Mouse (Mus musculus): ENCODE measurements around the gene Krtap1-4. TPM values are rescaled to one million over a fixed set of nuclear protein-coding genes. Genes with fewer than 3 reads are reported as not detected.
"Not testable (repeated sequence)": the region's sequence is repeated elsewhere in the genome, so short reads cannot be mapped to it uniquely, and the experiment has no call there.

Krtap1-4 gene
- polyA plus RNA-seq (2012; rRNA removed) (not detected in 2 replicates), polyA plus RNA-seq (2014; fragmentation: Nextera tagmentation; extraction: Ambion mirVana) (not detected in 2 replicates)

DNA sequence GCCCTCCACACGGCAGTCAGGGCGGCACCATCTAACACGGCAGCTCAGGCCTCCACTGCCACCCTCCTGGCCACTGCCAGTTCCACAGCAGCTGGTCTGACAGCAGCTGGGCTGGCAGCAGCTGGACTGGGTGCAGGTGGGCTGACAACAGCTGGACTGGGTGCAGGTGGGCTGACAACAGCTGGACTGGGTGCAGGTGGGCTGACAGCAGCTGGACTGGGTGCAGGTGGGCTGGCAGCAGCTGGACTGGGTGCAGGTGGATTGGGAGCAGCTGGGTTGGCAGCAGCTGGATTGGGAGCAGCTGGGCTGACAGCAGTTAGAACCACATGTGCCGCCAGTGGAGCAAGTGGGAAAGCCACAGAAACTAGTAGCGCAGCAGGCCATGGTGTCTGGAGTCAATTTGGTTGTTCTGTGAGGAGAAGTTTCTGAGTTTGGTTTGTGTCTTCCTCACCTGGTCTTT is at the start of gene Krtap1-4:
Krtap1-4 (minus strand) TSS at position 410 of the 460 bp plus-strand sequence.
- 64% methylated on average over 5 of the region's 5 CpGs for WGBS (ENCODE audit: insufficient replicate concordance)
- Histone ChIP-seq H3K4me2 (ENCODE audit: low read depth) (no peak within 1 kb of the TSS), H3K9me3 (ENCODE audit: control insufficient read depth, low read length) (no peaks in the 10 kb centered on the region), H3K27me3 (ENCODE audit: control insufficient read depth, insufficient read depth, low read length) (no peaks in the 10 kb centered on the region), H3K27ac (no peak within 1 kb of the TSS), H3K4me3 (ENCODE audit: insufficient read depth in 1 of 2, low read depth in 2 of 2, low read length in 2 of 2) (no peak within 1 kb of the TSS), H3K4me1 (replicated peaks; ENCODE audit: control insufficient read depth in 2 of 2, insufficient read depth in 2 of 2, low read length in 1 of 2) (no peaks in the 10 kb centered on the region), H3K36me3 (replicated peaks; ENCODE audit: control insufficient read depth, insufficient read depth, low read depth) (no peaks in the 10 kb centered on the region), H3K9ac (replicated peaks) (no peak within 1 kb of the TSS)
- ATAC-seq (ENCODE audit: insufficient read depth): no peak
- TF ChIP-seq EP300 (IDR thresholded peaks at IDR 0.05; ENCODE audit: low read depth): no peak
- no peak for TF ChIP-seq CTCF (IDR thresholded peaks at IDR 0.05; ENCODE audit: low read depth)
- no peak for DNase-seq (ENCODE audit: low read depth in 3 of 3, low spot score in 3 of 3)

DNA sequence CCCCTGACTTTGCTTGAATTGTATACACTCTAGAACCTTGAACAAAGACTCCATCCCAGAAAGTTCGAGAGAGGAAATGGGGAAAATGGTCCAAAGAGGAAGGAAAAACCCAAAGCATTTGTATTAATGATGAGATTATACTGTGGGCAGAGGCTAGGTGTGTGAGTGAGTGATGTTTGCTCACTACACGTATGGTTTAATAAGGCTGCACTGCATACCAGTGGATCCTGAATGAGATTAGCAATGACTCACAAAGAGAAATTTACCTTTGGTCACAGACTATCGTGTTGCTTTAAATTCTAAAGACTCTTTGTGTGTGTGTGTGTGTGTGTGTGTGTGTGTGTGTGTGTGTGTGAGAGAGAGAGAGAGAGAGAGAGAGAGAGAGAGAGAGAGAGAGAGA is 47.4 kb upstream of the Krtap1-4 start:
- Histone ChIP-seq H3K27me3 (ENCODE audit: control insufficient read depth, insufficient read depth, low read length) (no peaks in the 10 kb centered on the region), H3K4me1 (replicated peaks; ENCODE audit: control insufficient read depth in 2 of 2, insufficient read depth in 2 of 2, low read length in 1 of 2) (no peaks in the 10 kb centered on the region), H3K4me2 (ENCODE audit: low read depth) (no peak overlapping the region), H3K36me3 (replicated peaks; ENCODE audit: control insufficient read depth, insufficient read depth, low read depth) (no peaks in the 10 kb centered on the region), H3K4me3 (ENCODE audit: insufficient read depth in 1 of 2, low read depth in 2 of 2, low read length in 2 of 2) (no peak overlapping the region), H3K9me3 (ENCODE audit: control insufficient read depth, low read length) (no peaks in the 10 kb centered on the region), H3K9ac (replicated peaks) (no peak overlapping the region), H3K27ac (no peak overlapping the region)
- WGBS (ENCODE audit: insufficient replicate concordance): 51% methylated on average over 3 of the region's 3 CpGs
- no peak for ATAC-seq (ENCODE audit: insufficient read depth)
- no peak for DNase-seq (ENCODE audit: low read depth in 3 of 3, low spot score in 3 of 3)
- TF ChIP-seq EP300 (IDR thresholded peaks at IDR 0.05; ENCODE audit: low read depth) (no peak), CTCF (IDR thresholded peaks at IDR 0.05; ENCODE audit: low read depth) (no peak)

DNA sequence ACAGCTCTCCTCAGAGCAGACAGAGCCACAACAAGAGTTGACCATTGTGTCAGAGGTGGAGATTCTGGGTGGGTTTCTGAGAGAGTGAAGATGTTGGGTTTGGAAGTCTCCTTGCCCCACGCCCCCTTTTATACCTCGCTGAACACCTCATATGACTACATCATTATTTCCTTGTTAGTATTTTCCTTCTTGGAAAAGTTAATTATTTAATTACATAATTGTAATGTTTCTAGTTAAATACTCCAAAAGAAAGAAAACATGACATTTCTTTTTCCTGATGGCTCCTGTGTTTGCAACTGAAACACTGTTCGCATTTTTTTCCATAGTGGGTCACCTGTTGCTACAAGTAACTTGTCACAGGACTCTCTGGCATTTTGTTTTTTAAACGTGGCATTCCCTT is 44.7 kb upstream of the Krtap1-4 start, which contains the start of gene Krtap4-1:
Krtap4-1 (minus strand) TSS at position 101 of the 400 bp plus-strand sequence.
- H3K4me3 ChIP-seq (ENCODE audit: insufficient read depth in 1 of 2, low read depth in 2 of 2, low read length in 2 of 2): no peak within 1 kb of the TSS
- H3K27ac ChIP-seq: no peak within 1 kb of the TSS
- ATAC-seq (ENCODE audit: insufficient read depth) (no peak), DNase-seq (ENCODE audit: low read depth in 3 of 3, low spot score in 3 of 3) (no peak)
- H3K9me3 ChIP-seq (ENCODE audit: control insufficient read depth, low read length): no peaks in the 10 kb centered on the region
- no peak for TF ChIP-seq EP300 (IDR thresholded peaks at IDR 0.05; ENCODE audit: low read depth)
- TF ChIP-seq CTCF (IDR thresholded peaks at IDR 0.05; ENCODE audit: low read depth): no peak
- H3K4me2 ChIP-seq (ENCODE audit: low read depth): no peak within 1 kb of the TSS
- H3K9ac ChIP-seq (replicated peaks): no peak within 1 kb of the TSS
- no peaks in the 10 kb centered on the region for H3K27me3 ChIP-seq (ENCODE audit: control insufficient read depth, insufficient read depth, low read length)
- 49% methylated on average over 4 of the region's 4 CpGs for WGBS (ENCODE audit: insufficient replicate concordance)
- H3K36me3 ChIP-seq (replicated peaks; ENCODE audit: control insufficient read depth, insufficient read depth, low read depth): no peaks in the 10 kb centered on the region
- no peaks in the 10 kb centered on the region for H3K4me1 ChIP-seq (replicated peaks; ENCODE audit: control insufficient read depth in 2 of 2, insufficient read depth in 2 of 2, low read length in 1 of 2)

DNA sequence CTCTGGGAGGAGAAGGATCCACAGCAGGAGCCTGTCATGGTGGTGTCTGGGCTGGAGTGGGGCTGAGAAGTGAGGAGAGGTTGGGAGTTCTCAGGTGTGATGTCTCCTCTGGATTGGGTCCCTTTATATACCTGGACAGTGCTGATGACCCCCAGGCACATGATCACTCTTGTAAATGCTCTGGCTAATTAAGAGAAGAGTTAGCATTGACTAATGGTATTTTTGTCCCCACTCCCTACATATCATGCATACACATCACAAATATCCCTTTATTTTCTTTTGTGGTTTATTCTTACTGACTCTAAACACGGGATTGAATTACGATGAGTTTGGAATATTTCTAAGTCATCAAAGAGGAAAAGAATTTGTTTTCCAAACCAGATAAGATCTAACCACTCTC is 36.9 kb upstream of the Krtap1-4 start, which contains the start of gene Gm11562:
Gm11562 (minus strand) TSS at position 101 of the 400 bp plus-strand sequence.
- Histone ChIP-seq H3K27ac (no peak within 1 kb of the TSS), H3K9ac (replicated peaks) (no peak within 1 kb of the TSS), H3K4me1 (replicated peaks; ENCODE audit: control insufficient read depth in 2 of 2, insufficient read depth in 2 of 2, low read length in 1 of 2) (no peaks in the 10 kb centered on the region), H3K9me3 (ENCODE audit: control insufficient read depth, low read length) (no peaks in the 10 kb centered on the region), H3K4me2 (ENCODE audit: low read depth) (no peak within 1 kb of the TSS), H3K4me3 (ENCODE audit: insufficient read depth in 1 of 2, low read depth in 2 of 2, low read length in 2 of 2) (no peak within 1 kb of the TSS), H3K36me3 (replicated peaks; ENCODE audit: control insufficient read depth, insufficient read depth, low read depth) (no peaks in the 10 kb centered on the region), H3K27me3 (ENCODE audit: control insufficient read depth, insufficient read depth, low read length) (no peaks in the 10 kb centered on the region)
- ATAC-seq (ENCODE audit: insufficient read depth): no peak
- TF ChIP-seq EP300 (IDR thresholded peaks at IDR 0.05; ENCODE audit: low read depth) (no peak), CTCF (IDR thresholded peaks at IDR 0.05; ENCODE audit: low read depth) (no peak)
- no peak for DNase-seq (ENCODE audit: low read depth in 3 of 3, low spot score in 3 of 3)
- WGBS (ENCODE audit: insufficient replicate concordance): 58% methylated on average over 2 of the region's 2 CpGs

- WGBS (ENCODE audit: insufficient replicate concordance): 42% methylated on average over 3 of the region's 3 CpGs
These were observed 31.4 kb upstream of the Krtap1-4 start, which contains the start of gene Krtap2-4 for GRCm38 (mm10) chr11:99614796-99615363. Krtap2-4 (minus strand) TSS chr11:99614846.

DNA sequence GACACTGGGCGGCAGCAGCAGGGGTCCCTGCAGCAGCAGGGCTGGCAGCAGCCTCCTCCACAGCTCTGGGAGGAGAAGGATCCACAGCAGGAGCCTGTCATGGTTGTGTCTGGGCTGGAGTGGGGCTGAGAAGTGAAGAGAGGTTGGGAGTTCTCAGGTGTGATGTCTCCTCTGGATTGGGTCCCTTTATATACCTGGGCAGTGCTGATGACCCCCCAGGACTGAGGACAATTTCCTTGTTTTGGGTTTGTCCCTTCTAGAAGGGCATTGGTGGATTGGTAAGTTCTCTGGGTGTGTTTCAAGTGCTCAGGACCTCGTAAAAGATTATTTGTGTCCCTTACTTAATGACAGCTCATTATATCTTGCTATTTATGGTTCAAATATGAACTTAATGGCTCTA is 26.6 kb upstream of the Krtap1-4 start, which contains the start of gene Gm11937:
Gm11937 (minus strand) TSS at position 101 of the 400 bp plus-strand sequence.
- not testable (repeated sequence) for H3K4me1 ChIP-seq (replicated peaks; ENCODE audit: control insufficient read depth in 2 of 2, insufficient read depth in 2 of 2, low read length in 1 of 2); H3K4me2 ChIP-seq (ENCODE audit: low read depth); H3K27ac ChIP-seq; ATAC-seq (ENCODE audit: insufficient read depth); H3K9ac ChIP-seq (replicated peaks); H3K27me3 ChIP-seq (ENCODE audit: control insufficient read depth, insufficient read depth, low read length); H3K4me3 ChIP-seq (ENCODE audit: insufficient read depth in 1 of 2, low read depth in 2 of 2, low read length in 2 of 2); DNase-seq (ENCODE audit: low read depth in 3 of 3, low spot score in 3 of 3); H3K9me3 ChIP-seq (ENCODE audit: control insufficient read depth, low read length); H3K36me3 ChIP-seq (replicated peaks; ENCODE audit: control insufficient read depth, insufficient read depth, low read depth)
- WGBS (ENCODE audit: insufficient replicate concordance): 44% methylated on average over 1 of the region's 2 CpGs

More at GRCm38 (mm10) chr11:99614796-99615363, 31.4 kb upstream of the Krtap1-4 start, which contains the start of gene Krtap2-4:
- H3K27ac ChIP-seq: no peak within 1 kb of the TSS
- H3K27me3 ChIP-seq (ENCODE audit: control insufficient read depth, insufficient read depth, low read length): no peaks in the 10 kb centered on the region
- TF ChIP-seq CTCF (IDR thresholded peaks at IDR 0.05; ENCODE audit: low read depth) (no peak), EP300 (IDR thresholded peaks at IDR 0.05; ENCODE audit: low read depth) (no peak)
- no peak within 1 kb of the TSS for H3K9ac ChIP-seq (replicated peaks)
- H3K4me1 ChIP-seq (replicated peaks; ENCODE audit: control insufficient read depth in 2 of 2, insufficient read depth in 2 of 2, low read length in 1 of 2): no peaks in the 10 kb centered on the region
- ATAC-seq (ENCODE audit: insufficient read depth) (no peak), DNase-seq (ENCODE audit: low read depth in 3 of 3, low spot score in 3 of 3) (no peak)
- H3K4me2 ChIP-seq (ENCODE audit: low read depth): no peak within 1 kb of the TSS
- H3K9me3 ChIP-seq (ENCODE audit: control insufficient read depth, low read length): no peaks in the 10 kb centered on the region
- H3K4me3 ChIP-seq (ENCODE audit: insufficient read depth in 1 of 2, low read depth in 2 of 2, low read length in 2 of 2): no peak within 1 kb of the TSS
- H3K36me3 ChIP-seq (replicated peaks; ENCODE audit: control insufficient read depth, insufficient read depth, low read depth): no peaks in the 10 kb centered on the region
